In the genomic region with DNA sequence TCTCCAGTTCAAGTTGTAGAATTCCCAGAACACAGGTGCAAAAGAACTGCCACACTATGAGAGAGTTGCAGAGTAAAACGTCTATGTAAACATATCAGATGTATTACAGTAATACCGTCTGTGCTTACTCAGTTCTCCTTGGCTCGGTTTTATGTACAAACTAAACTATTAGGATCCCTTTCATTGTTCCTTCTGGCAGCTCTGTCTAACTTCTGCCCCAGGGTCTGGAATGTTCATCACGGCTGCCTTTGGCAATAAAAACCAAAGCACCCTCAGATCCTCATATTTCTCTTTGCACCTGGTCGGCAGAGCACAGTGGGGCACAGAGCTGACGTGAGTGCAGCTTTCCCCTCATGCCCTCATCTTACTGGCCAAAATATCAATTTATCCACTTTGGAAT, we compare ENCODE assay signal across 7 mouse cellular contexts. TPM values are rescaled to one million over a fixed set of nuclear protein-coding genes. Genes with fewer than 3 reads are reported as not detected.
A peak's percentile ranks its signal among the peaks of the same experiment; 100 is the strongest.
DNase-seq lines count a peak whose midpoint lies in the region; TF ChIP-seq lines count a peak whose summit lies in the region.
"Not testable (repeated sequence)": the region's sequence is repeated elsewhere in the genome, so short reads cannot be mapped to it uniquely, and the experiment has no call there.

No protein-coding gene starts in this region.

- H3K4me3 ChIP-seq in gastrocnemius, adult 2 months; lung, adult 2 months (replicated peaks; ENCODE audit: extremely low read depth, low read depth, low read length): not testable (repeated sequence)

- TF ChIP-seq CTCF in gastrocnemius, adult 2 months (IDR thresholded peaks at IDR 0.05); lung, adult 2 months (IDR thresholded peaks at IDR 0.05; ENCODE audit: insufficient read depth, low read length): not testable (repeated sequence)

- not testable (repeated sequence) for TF ChIP-seq POLR2A in lung, adult 2 months (IDR thresholded peaks at IDR 0.05; ENCODE audit: borderline replicate concordance, extremely low read depth, low read depth, low read length)

- WGBS in lung, adult 2 months, result 42% methylated on average over 6 of the region's 6 CpGs

- intact Hi-C loops in gastrocnemius, adult 2 months (cut with DNase I), result loop anchor here (5.0 kb wide), 2 partner anchors 93 to 178 kb away; no protein-coding TSS in a partner anchor

- peak; percentile 89 for DNase-seq in Muller cell, postnatal 12 days (ENCODE audit: inconsistent ontology term)
- peak; percentile 13 for DNase-seq in c-Kit-positive CD71-positive TER-119-positive erythroid progenitor cells, embryonic 14.5 days (ENCODE audit: low spot score)
- DNase-seq in gastrocnemius, adult 2 months, result peak; percentile 41
- peak; percentile 20 for DNase-seq in heart, postnatal 4 days
- DNase-seq in layer of hippocampus, adult 9-11 months, result peak; percentile 43
- DNase-seq in lung, adult 2 months, result peak; percentile 24
- DNase-seq in retina, postnatal 1 day, result peak; percentile 19

- not testable (repeated sequence) for H3K4me1 ChIP-seq in lung, adult 2 months (ENCODE audit: control insufficient read depth, insufficient read depth, low read length)

- H3K27ac ChIP-seq in gastrocnemius, adult 2 months, result peak overlapping the region; percentile 3

RNA-seq across cellular contexts. Expression of a gene that starts 34.5 kb away (rescaled TPM):
- total RNA-seq in gastrocnemius, adult 2 months (2021), result 10 to 100 TPM; 25.3 to 29.1 TPM
- 100 to 1,000 TPM in 1 of 2 experiments, 10 to 100 TPM in 1; 99.1 to 109 TPM for total RNA-seq in heart, postnatal 4 days (2021)
- polyA plus RNA-seq in lung, adult 2 months (2012; rRNA removed), result 528 and 535 TPM in 2 replicates

Comparison
In these comparisons a context has a peak if more than half of its experiments do, and no peak if none do; other contexts are left out.
1. DNase-seq: peak in every context shown above with its lines; median percentile 89 in Muller cell, postnatal 12 days; 43 in layer of hippocampus, adult 9-11 months; 41 in gastrocnemius, adult 2 months; 24 in lung, adult 2 months; 20 in heart, postnatal 4 days; 19 in retina, postnatal 1 day; 13 in c-Kit-positive CD71-positive TER-119-positive erythroid progenitor cells, embryonic 14.5 days.